Mouse (Mus musculus) frontal cortex, postnatal 14 days (tissue): ENCODE data around the gene Tmem117.

ENCODE experiments used
- DNase-seq, 2 experiments: peaks; one replicate each; pipeline ENCODE4 v3.0.0; 2022; ENCODE audit warnings: low spot score in 2 of 2

Gene Tmem117

DNA sequence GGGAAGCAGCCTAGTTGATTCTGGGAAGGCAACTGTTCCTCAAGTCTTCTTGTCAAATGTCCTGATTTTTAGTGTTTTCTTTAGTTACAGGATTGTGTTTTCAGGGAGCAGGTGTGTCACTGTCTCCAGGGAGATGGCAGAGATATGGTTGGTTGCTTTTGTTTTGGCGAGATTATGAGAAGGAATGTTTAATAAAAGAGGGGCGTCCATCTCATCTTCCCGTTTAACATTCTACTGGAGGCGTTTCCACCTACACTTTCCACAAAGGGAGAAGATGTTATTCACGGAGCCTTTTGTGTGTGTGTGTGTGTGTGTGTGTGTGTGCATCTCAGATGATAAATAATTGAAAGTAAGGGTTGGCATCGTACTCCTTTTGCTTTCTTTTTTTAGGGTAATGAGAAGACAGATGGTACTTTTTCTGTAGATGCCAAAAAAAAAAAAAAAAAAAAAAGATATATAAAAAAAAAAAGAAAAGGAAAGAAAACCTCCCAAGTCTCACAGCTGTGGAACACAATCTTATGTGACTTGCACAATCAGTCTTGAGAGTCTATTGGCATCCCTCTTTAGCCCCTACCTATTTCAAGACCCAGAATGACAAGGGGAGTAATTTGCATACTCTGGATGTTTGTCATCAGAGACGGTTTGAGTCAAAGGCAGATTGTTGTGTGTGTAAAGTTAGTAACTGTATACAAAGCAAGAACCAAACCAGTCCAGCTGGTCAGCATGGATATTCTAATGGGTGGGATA lies 142.0 kb downstream of the Tmem117 start:
- DNase-seq, result no peak

DNA sequence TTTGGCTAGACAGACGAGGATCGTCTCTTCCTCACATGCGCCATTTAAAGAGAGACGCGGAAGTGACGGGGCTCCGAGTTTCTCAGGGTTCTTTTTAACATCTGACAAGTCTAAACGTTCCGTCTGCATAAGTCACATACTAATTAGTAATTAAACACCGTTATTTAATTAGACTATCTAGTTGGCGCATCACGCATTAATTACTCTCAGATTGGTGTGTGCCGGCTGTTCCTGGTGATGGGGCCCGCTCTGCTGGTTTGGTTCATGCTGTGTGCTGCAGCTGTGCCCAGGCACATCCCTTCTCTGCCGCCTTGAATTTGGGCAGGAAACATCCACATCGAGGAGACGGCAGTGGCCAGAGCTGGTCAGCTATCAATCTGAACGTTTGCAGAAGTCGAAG lies 142.7 kb downstream of the Tmem117 start:
- no peak for DNase-seq

- no peak for DNase-seq
Observed at GRCm38 (mm10) chr15:94776119-94777069, 147.4 kb downstream of the Tmem117 start.

DNA sequence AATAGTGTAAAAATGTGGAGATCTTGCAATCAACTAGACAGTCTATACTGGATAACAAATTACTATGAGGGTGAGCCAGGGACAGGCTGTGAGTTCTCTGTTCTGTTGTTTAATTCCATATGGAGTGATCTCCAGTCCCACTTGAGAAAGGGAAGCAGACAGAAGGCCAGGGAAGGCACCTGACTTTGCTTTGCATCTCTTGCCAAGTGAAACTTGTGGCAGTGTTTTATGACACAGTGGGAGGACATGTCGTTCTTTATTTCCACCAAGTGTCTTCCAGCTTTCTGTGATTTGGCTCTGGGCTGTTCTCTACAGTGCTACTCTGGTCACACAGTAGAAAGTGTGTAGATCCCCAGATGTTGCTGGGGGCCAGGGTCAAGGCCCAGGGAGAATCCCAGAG lies 152.5 kb downstream of the Tmem117 start:
- DNase-seq, result no peak

GRCm38 (mm10) chr15:94793455-94793854 lies 164.4 kb downstream of the Tmem117 start:
- DNase-seq, result no peak

DNA sequence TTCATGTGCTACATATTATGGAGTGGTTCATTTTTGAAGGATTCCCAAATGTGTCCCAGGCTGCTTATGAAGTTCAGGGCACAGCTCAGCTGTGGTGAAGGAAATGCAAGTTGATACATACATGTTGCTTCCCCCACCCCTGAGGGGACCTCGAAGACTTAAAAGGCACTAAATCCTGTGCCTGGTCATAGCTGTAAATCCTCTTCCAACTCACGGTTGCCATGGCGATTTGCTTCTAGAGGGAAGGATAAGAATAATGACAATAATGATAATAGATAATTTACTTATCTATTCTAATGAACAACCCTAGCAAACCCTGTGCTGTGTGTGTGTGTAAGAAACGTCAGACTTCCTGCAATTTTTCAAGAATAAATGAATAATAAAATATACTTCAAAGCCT lies 166.5 kb downstream of the Tmem117 start:
- no peak for DNase-seq

DNA sequence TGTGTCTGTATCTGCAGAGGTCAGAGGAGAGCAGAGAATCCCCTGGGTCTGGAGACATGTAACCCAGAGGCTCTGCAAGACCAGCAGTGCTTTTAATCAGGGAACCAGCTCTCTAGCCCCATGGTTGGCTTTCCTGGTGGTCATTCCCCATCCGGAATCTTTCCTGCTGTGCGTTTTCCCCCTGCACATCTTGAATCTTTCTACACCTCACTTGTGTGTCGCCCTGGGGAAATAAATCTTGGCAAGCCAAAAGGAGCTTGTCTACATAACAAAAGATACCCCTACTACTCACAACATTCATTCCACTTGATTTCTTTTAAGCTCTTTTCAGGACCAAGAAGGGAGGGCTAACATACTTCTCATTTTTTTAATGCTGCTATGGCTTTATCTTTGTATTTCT lies 169.2 kb downstream of the Tmem117 start:
- DNase-seq, result no peak

- no peak for DNase-seq
Observed at GRCm38 (mm10) chr15:94801462-94801861, 172.4 kb downstream of the Tmem117 start.

DNA sequence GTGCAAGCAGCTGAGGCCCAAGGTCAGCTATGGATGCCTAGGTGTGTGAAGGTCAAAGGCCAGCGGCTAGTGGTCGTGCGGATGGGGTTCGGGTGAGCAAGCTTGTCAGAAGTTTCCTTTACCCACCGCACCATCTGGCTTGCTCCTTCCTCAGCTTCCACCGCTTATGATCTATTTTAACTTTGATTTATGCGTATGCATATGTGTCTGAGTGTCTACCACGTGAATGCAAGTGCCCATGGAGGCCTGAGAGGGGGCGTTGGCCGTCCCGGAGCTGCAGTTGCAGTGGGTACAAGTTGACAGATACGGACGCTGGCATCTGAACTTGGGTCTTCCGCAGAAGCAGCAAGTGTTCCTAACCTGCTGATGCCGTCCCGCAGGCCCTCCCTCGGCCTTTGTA lies 173.8 kb downstream of the Tmem117 start:
- DNase-seq, result no peak

- DNase-seq, result no peak
Observed at GRCm38 (mm10) chr15:94803624-94804342, 174.8 kb downstream of the Tmem117 start.

DNA sequence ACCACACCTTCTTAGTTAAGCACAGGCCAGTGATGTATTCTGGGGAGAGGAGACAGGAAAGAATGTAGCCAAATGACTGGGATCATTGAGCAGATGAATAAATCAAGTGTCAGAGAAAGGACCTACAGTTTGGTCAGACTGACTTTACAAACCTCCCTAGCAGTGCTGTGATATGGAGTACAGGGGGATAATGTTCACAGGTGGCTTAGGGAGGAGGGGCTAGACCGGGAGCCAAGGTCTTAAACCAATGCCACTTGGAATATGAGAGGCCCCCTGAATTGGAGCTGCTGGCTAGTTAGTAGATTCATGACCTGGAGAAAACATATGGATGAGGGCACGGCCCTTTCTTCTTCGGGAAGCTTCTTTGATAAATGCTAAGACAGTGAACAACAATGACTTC lies 177.0 kb downstream of the Tmem117 start:
- no peak for DNase-seq

DNA sequence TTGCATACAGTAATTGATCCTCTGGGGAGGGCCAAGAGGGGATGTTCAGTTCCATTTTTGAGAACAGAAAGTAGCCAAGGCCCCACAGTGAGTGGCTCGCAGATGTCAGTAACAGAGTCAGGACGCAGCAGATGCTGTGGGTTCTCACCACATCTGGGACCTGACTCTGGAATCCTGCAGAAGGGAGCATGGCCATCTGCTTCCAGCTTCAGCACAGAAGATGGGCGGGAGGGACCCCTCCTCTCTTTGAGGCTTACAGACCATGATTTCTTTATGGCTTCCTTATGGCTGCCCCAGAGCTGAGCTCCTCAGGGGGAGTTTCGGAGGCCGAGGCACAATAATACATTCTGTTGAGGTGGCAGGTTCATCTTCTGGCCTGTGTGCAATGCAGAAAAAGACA lies 182.5 kb downstream of the Tmem117 start:
- no peak for DNase-seq

DNA sequence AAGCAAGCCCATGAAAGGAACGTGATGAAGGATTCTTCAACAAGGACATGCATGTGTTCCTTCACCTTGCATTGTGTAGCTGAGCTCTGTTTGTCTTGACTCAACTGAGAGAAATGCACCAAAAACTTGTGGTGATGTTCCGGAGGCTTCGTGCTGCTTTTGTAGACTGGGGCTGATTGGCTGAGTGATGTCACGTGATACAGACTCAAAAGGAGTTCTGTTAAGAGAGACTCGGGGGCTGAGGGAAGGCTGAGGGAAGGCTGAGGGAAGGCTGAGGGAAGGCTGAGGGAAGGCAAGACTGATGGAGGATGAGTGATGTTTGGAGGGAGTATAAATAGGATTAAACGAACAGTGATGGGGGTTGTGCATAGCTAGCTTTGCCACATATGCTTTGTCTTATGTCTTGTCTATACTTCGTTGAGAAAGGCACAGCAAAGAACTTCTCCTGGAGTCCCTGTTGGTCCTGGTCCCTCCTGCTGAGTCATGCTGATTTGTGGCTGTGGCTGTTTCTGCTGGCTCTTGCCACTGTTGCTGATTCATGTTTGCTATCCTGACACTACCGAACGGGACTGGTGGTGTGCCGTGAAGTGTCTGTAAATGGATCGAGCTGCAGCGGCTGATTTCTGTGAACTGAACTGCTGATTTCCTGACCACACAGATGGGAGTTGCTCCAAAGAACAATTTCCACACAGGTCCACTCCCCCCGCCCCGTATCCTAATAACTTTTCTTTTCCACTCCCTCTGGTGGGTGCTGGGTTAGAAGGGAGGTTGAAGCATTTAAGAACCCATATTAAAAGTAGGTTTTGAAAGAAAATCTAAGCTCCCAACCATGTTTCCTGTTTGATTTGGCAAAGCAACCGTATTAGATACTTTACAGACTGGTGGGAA lies 185.4 kb downstream of the Tmem117 start:
- DNase-seq, result no peak

DNA sequence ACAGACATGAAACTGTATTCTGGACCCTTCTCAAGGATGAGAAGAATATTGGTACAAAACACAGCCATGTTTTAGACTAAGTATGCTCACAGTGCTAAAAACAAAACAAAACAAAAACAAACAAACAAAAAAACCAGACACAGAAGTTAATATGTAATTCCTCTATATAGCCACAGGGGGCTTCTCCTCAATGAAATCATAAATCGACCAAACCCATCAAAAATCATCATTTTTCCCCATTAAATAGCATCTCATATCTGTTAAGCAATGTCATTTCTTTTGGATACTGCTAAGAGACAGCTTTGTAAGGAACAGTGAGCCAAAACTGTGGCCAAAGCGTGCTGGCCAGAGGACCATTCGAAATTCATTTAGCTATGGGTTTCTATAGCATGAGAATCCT lies 206.6 kb downstream of the Tmem117 start:
- no peak for DNase-seq

DNA sequence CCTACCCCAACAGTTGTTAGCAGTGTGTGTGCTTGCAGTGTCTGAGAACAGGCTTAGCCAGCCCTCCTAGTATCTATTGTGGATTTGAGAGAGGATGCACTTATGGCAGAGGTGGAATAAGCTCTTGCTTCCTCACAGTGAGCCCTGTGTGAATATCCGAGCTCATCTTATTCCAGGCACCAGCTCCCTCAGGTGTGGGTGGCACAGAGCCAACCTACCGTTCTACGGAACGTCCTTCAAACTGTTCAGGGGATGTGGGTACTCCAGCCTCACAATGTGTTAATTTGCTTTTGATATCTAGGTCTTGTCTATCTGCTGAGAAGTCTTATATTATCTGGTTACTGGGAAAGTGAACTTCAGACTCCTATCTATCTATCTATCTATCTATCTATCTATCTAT lies 209.6 kb downstream of the Tmem117 start:
- DNase-seq, result no peak

GRCm38 (mm10) chr15:94847501-94847900 lies 218.5 kb downstream of the Tmem117 start:
- no peak for DNase-seq

- no peak for DNase-seq
Observed at GRCm38 (mm10) chr15:94859641-94860040, 230.6 kb downstream of the Tmem117 start.

DNA sequence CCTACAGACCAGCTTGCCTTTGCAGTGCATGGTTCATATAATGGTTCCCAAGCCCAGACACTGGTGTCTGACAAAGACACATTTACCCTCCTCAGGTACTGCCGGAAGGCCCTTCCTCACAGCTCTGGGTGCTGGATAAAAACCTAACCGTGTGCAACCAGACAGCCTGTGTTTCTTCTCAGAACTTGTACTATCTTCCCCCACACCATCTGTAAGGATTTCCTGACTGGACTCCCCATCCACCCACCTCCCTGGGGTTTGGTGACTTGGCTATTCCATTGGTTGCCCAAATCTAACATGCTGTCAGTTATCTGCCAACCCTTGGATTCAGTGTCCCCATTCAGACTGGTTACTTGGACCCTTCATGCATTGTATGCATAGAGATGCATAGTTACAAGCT lies 232.1 kb downstream of the Tmem117 start:
- no peak for DNase-seq

GRCm38 (mm10) chr15:94864134-94864533 lies 235.1 kb downstream of the Tmem117 start:
- DNase-seq, result no peak

DNA sequence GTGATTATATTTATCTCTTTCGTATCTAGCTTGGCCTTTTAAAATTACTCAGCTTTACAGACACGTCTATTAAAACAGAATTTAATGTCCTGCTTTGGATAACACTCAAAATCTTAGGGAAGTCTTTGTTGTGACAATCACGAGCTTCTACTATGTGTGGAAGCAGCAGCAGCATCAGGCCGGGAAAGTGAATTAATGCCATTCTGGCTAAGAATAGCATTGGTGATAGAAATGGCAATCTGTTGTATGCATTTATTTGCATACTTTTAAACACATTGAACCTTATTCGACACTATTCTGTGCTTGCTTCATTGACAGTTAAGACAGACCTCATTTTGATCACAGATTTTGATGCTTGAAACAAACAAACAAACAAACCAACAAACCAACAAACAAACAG lies 239.3 kb downstream of the Tmem117 start:
- no peak for DNase-seq

- no peak for DNase-seq
Observed at GRCm38 (mm10) chr15:94885026-94885425, 256.0 kb downstream of the Tmem117 start.
